Mouse (Mus musculus) liver, embryonic 11.5 days (tissue): ENCODE data around the gene Gm867. TPM values are rescaled to one million over a fixed set of nuclear protein-coding genes. Genes with fewer than 3 reads are reported as not detected.

ENCODE experiments used
- ATAC-seq: fragments of 200-750 bp; cut with Nextera tagmentation; replicated peaks from 2 replicates; pipeline ENCODE4 v1.8.0; 2017; ENCODE audit warnings: moderate number of reproducible peaks, mild to moderate bottlenecking, moderate TSS enrichment, moderate library complexity; ENCODE audit not compliant: low FRiP score
- DNase-seq: peaks from one replicate; pipeline ENCODE4 v3.0.0-alpha.2; 2017; ENCODE audit warnings: low spot score
- H3K27ac ChIP-seq: fragments of 300-500 bp; sonication (generic); 2 replicates; pipeline ENCODE4 v1.5.1; 2014; ENCODE audit warnings: mild to moderate bottlenecking, low read depth, low read length, control low read depth
- H3K27me3 ChIP-seq: fragments of 300-500 bp; sonication (generic); replicated peaks from 2 replicates; pipeline ENCODE4 v1.6.1; 2014; ENCODE audit warnings: low read length, mixed read lengths; ENCODE audit not compliant: control insufficient read depth, insufficient read depth
- H3K36me3 ChIP-seq: fragments of 300-500 bp; sonication (generic); 2 replicates; pipeline ENCODE4 v1.6.1; 2014; ENCODE audit warnings: mild to moderate bottlenecking, low read length, moderate library complexity, mixed read lengths; ENCODE audit not compliant: control insufficient read depth, insufficient read depth
- H3K4me1 ChIP-seq: fragments of 300-500 bp; sonication (generic); replicated peaks from 2 replicates; pipeline ENCODE4 v1.6.1; 2014; ENCODE audit warnings: low read length, mixed read lengths; ENCODE audit not compliant: control insufficient read depth, insufficient read depth
- H3K4me2 ChIP-seq: fragments of 300-500 bp; sonication (generic); 2 replicates; pipeline ENCODE4 v1.6.1; 2014; ENCODE audit warnings: mild to moderate bottlenecking, control low read depth, moderate library complexity
- H3K4me3 ChIP-seq: fragments of 300-500 bp; sonication (generic); 2 replicates; pipeline ENCODE4 v1.5.1; 2014; ENCODE audit warnings: low read depth, low read length, control low read depth
- H3K9ac ChIP-seq: fragments of 300-500 bp; sonication (generic); 2 replicates; pipeline ENCODE4 v1.6.1; 2014; ENCODE audit warnings: low read depth, low read length, control low read depth
- H3K9me3 ChIP-seq: fragments of 300-500 bp; sonication (generic); 2 replicates; pipeline ENCODE4 v1.6.1; 2016; ENCODE audit warnings: low read length, inconsistent platforms, mixed read lengths; ENCODE audit not compliant: control insufficient read depth
- WGBS: fragments of 180-500 bp; shearing (Covaris S2); extraction: QIAGEN DNeasy Blood & Tissue Kit; methylation state at CpG from one replicate; pipeline ENCODE4 v1.1.7; 2014; 5-methylcytosine and 5-hydroxymethylcytosine counted together
- polyA plus RNA-seq: library from polyadenylated mRNA; unstranded; fragments of >200 nt; fragmentation: Nextera tagmentation; extraction: Ambion mirVana; gene quantifications from 2 replicates; pipeline ENCODE4 v1.2.1, GENCODE M21; 2014

The Gm867 gene
- polyA plus RNA-seq, 1 experiment from 2014 or later = 3.4 TPM

DNA sequence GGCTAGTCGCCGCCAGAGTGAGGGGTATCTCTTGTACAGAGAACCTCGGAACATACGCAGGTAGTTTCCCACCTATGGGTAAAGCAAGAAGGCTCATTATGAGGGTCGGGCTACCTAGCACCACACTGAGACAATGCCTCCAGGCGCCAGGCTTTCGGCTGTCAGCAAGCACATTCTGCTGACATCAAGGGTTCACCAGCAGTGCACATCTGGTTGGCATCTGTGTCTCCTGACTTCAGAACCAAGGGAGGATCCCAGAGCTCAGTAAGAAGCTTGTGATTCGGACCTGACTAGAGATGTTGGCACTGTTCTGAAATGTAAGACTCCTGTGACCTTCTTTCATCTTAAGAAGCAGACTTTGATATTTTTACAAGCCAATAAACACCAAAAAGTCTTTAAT, 23.6 kb downstream of the Gm867 start:
- H3K4me1 ChIP-seq = peaks cover 11% of the 10 kb centered on the region
- DNase-seq (no peak), ATAC-seq (no peak)
- H3K27ac ChIP-seq = no peak overlapping the region
- H3K9me3 ChIP-seq = no peaks in the 10 kb centered on the region
- no peak overlapping the region for H3K4me2 ChIP-seq
- no peaks in the 10 kb centered on the region for H3K27me3 ChIP-seq
- no peak overlapping the region for H3K9ac ChIP-seq
- no peak overlapping the region for H3K4me3 ChIP-seq
- 85% methylated on average over 8 of the region's 8 CpGs for WGBS
- H3K36me3 ChIP-seq = peaks cover 31% of the 10 kb centered on the region; the same call in 1 of the 2 replicates

GRCm38 (mm10) chr10:75915557-75915956, 24.9 kb downstream of the Gm867 start:
- WGBS = 81% methylated on average over 7 of the region's 7 CpGs
- Histone ChIP-seq H3K9me3 (no peaks in the 10 kb centered on the region), H3K27me3 (no peaks in the 10 kb centered on the region), H3K4me3 (no peak overlapping the region), H3K4me1 (peaks cover 10% of the 10 kb centered on the region), H3K4me2 (no peak overlapping the region), H3K27ac (no peak overlapping the region), H3K36me3 (peaks cover 38% of the 10 kb centered on the region), H3K9ac (no peak overlapping the region)
- DNase-seq (no peak), ATAC-seq (no peak)

DNA sequence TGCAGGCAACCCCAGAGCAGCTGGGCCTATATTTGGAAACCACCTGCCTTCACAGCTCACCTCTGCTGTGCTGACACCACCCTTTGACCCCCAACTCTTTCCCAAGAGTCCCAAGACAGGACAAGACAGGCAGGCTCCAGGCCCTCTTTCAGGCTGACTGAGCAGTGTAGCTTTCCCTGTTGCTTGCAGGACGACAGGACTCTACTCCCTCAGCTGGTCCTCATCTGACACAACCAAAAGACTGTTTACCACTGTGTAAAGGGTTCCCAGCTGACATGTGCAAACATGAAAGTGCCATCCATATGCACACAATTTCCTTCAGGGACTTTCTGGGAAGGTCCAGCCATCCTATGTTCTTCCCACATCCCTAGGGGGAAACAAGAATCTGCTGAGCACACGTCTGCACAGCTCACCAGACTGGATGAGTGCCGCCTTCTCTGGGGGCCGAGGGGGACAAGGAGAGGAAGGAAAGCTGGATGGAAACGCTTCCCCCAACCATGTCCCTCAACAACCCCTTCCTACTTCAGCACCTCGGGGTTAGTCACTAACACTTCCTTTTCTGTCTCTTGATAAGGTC, 27.4 kb downstream of the Gm867 start:
- Histone ChIP-seq H3K36me3 (peaks cover 46% of the 10 kb centered on the region), H3K9ac (no peak overlapping the region), H3K27ac (no peak overlapping the region), H3K4me3 (no peak overlapping the region), H3K27me3 (no peaks in the 10 kb centered on the region), H3K4me1 (no peaks in the 10 kb centered on the region), H3K4me2 (no peak overlapping the region), H3K9me3 (no peaks in the 10 kb centered on the region)
- ATAC-seq (no peak), DNase-seq (no peak)
- WGBS = 63% methylated on average over 6 of the region's 6 CpGs

DNA sequence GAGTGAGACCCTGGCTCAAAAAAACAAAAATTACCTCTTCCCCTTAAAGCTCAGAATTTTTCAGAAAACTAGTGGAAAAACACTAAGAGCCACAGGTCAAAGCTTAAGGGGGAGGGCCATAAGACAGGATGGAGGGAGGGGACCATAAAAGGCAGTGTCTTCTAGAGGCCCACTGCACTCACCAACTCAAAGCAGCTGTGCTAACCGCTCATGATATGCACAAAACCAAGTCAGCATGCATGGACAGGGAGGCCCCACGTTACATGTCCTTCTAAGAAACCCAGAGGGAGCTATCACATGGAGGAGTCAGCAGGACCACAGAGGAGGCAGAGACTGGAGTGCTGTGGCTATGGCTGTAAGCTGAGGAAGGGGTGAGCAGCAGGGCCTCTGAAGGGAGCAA, 29.8 kb downstream of the Gm867 start:
- no peaks in the 10 kb centered on the region for H3K4me1 ChIP-seq
- ATAC-seq = no peak
- WGBS = 90% methylated on average over 2 of the region's 2 CpGs
- H3K9ac ChIP-seq = no peak overlapping the region
- no peak overlapping the region for H3K4me2 ChIP-seq
- H3K9me3 ChIP-seq = no peaks in the 10 kb centered on the region
- peaks cover 48% of the 10 kb centered on the region for H3K36me3 ChIP-seq
- H3K4me3 ChIP-seq = no peak overlapping the region
- no peak overlapping the region for H3K27ac ChIP-seq
- no peak for DNase-seq
- no peaks in the 10 kb centered on the region for H3K27me3 ChIP-seq

GRCm38 (mm10) chr10:75906882-75907281, 33.6 kb downstream of the Gm867 start:
- Histone ChIP-seq H3K4me1 (no peaks in the 10 kb centered on the region), H3K36me3 (peaks cover 65% of the 10 kb centered on the region), H3K4me3 (no peak overlapping the region), H3K9me3 (no peaks in the 10 kb centered on the region), H3K27ac (no peak overlapping the region), H3K4me2 (no peak overlapping the region), H3K27me3 (no peaks in the 10 kb centered on the region), H3K9ac (no peak overlapping the region)
- no peak for ATAC-seq
- no peak for DNase-seq
- WGBS = 92% methylated on average over 4 of the region's 4 CpGs

GRCm38 (mm10) chr10:75904391-75904790, 36.1 kb downstream of the Gm867 start:
- no peak overlapping the region for H3K27ac ChIP-seq
- no peak for ATAC-seq
- no peak overlapping the region for H3K4me3 ChIP-seq
- 90% methylated on average over 5 of the region's 5 CpGs for WGBS
- no peak overlapping the region for H3K9ac ChIP-seq
- H3K9me3 ChIP-seq = no peaks in the 10 kb centered on the region
- peaks cover 61% of the 10 kb centered on the region for H3K36me3 ChIP-seq
- no peaks in the 10 kb centered on the region for H3K4me1 ChIP-seq
- no peak for DNase-seq
- H3K4me2 ChIP-seq = no peak overlapping the region
- H3K27me3 ChIP-seq = no peaks in the 10 kb centered on the region

DNA sequence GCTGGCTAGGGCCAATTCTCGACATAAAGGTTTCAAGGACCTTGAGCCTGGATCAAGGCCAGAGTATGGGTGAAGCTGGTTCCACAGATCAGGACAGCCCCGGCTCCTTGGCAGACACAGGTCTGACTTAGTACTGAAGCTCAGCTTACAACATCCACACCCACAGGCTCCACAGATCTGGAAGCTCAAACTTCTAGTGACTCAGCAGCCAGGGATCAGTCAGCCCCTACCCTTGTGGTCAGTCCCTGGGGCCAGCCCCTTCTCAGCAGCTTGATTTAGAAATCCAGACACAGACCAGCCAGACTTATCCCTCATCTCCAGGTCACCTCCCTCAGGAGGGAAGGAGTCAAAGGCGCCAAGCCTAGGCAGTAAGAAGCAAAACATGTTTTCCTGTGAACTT, 41.6 kb downstream of the Gm867 start:
- Histone ChIP-seq H3K4me3 (no peak overlapping the region), H3K4me1 (peaks cover 2% of the 10 kb centered on the region), H3K4me2 (no peak overlapping the region), H3K27ac (no peak overlapping the region), H3K36me3 (peaks cover 55% of the 10 kb centered on the region), H3K9me3 (no peaks in the 10 kb centered on the region), H3K9ac (no peak overlapping the region), H3K27me3 (no peaks in the 10 kb centered on the region)
- ATAC-seq (no peak), DNase-seq (no peak)
- 71% methylated on average over 3 of the region's 3 CpGs for WGBS

GRCm38 (mm10) chr10:75898039-75898564, 42.4 kb downstream of the Gm867 start:
- Histone ChIP-seq H3K9me3 (no peaks in the 10 kb centered on the region), H3K27me3 (no peaks in the 10 kb centered on the region), H3K36me3 (peaks cover 48% of the 10 kb centered on the region), H3K4me2 (no peak overlapping the region), H3K4me1 (peaks cover 8% of the 10 kb centered on the region), H3K27ac (no peak overlapping the region; the same call in 1 of the 2 replicates), H3K4me3 (no peak overlapping the region), H3K9ac (no peak overlapping the region)
- DNase-seq (no peak), ATAC-seq (no peak)
- WGBS = 83% methylated on average over 6 of the region's 6 CpGs

GRCm38 (mm10) chr10:75897373-75897772, 43.1 kb downstream of the Gm867 start:
- Histone ChIP-seq H3K9ac (no peak overlapping the region), H3K9me3 (no peaks in the 10 kb centered on the region), H3K27ac (no peak overlapping the region), H3K27me3 (no peaks in the 10 kb centered on the region), H3K36me3 (peaks cover 45% of the 10 kb centered on the region), H3K4me3 (no peak overlapping the region), H3K4me1 (peaks cover 12% of the 10 kb centered on the region), H3K4me2 (no peak overlapping the region)
- no peak for DNase-seq
- WGBS = 46% methylated on average over 6 of the region's 6 CpGs
- ATAC-seq = no peak
